Mouse (Mus musculus) 3T3-L1 (cell line): ENCODE data around the gene Tln2.
"Not testable (repeated sequence)": the region's sequence is repeated elsewhere in the genome, so short reads cannot be mapped to it uniquely, and the experiment has no call there.

Experiments
- DNase-seq: peaks from one replicate; pipeline ENCODE4 v3.0.0-alpha.2; 2015; ENCODE audit warnings: low read depth, low spot score

The Tln2 gene

DNA sequence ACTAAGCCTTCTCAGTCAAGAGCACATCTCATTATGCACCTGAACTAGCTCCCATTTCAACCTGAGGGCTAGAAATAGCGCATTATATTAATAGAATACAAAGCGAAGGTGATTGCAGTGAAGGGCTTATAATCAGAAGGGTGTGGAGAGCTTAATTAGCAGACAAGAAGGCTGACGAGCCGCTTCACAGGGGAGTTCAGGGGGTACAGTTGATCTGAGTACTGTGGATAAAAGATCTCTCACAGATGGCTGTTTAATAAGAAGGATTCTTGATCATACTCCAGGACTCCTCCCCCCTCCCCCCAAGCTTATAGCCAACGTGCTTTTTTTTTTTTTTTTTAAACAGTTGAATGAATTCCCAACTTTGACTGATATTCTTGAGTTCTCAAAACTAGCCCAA is 198.0 kb downstream of the Tln2 start:
- DNase-seq, result no peak

DNA sequence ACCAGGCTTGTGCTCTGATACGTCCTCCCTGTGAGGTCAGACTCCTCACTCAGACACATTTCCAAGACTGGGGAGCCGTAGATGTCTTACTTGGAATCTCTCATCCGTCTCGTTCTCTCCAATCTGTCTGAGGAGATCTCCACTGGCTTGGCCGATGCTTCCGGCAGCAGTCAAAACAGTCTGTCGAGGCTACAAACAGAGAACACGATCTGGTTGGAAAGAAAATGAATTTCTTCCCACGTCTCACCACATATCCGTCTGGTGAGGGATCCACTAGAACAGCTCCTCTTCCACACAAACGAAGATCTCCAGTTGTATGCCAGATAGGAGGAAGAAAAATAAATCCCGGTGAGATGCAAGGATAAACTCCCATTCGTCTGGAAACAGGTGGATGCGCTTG is 205.1 kb downstream of the Tln2 start:
- DNase-seq, result no peak

DNA sequence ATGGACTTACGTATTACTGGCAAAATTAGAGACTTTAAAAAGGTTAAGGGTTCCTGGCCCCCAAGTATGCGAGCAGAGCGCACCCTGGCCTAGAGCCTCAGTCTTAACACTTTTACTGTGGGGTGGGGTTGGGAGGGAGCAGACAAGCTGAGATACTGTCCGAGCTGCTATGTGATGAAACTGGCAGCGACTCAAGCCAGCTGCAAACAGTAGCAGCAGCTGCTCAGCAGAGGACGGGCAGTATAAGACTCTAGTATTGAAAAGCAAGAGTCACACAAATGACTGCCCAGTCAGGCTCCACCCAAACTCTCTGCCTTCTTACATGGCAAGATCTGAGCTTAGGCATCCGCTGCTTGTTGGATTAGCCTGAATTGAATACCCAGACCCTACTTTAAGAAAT is 206.1 kb downstream of the Tln2 start:
- DNase-seq, result no peak

DNA sequence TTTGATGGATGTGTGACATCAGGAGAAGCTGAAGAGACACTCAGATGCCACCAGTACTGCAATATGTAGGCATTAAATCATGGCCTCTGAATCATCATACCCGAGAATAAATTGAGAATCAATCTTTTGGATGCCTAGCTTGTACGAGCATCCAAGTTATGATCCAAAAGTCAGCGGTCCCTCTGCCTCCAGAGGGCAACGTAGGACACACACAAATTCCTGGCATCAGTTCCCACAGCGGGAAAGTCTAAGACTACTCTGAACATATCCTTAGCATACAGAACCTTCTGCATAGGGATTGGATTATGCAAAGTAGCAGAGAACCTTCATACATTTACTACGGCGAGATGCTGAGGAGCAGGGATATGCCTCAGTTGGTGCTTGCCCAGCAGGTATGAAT is 210.5 kb downstream of the Tln2 start:
- DNase-seq, result peak; percentile 29

DNA sequence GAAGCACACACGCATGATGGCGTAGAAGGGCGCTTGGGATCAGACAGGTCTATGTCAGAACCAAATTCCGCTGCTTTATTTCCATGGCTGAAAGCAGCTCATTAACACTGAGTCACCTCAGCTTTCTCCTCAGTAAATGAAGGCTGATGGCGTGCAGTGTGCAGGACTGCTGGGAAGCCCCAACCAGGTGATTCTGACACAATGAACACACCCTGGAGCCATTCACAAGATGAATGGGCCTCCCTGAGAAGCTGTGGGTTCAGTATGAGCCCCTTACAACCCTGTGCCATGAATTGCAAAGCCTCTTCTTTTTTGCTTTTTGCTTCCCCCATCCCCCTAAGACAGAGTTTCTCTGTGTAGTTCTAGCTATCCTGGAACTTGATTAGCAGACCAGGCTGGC is 212.3 kb downstream of the Tln2 start:
- no peak for DNase-seq

DNA sequence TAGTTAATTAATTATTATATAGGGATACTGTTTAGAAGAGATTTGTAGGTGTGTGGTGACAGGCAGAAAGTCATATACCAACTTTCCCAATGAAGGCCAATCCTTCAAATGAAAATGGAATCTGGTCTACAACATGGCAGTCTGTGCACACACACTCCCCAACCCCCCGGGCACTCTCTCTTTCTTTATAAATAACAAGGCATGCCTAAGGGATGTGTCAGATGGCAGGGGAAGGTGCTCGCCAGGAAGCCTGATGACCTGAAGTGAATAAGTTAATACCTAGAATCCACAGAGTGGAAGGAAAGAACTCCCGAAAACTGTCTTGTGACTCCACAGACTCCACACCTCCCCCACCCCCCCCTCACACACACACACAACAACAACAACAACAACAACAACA is 228.2 kb downstream of the Tln2 start:
- peak; percentile 61 for DNase-seq

DNA sequence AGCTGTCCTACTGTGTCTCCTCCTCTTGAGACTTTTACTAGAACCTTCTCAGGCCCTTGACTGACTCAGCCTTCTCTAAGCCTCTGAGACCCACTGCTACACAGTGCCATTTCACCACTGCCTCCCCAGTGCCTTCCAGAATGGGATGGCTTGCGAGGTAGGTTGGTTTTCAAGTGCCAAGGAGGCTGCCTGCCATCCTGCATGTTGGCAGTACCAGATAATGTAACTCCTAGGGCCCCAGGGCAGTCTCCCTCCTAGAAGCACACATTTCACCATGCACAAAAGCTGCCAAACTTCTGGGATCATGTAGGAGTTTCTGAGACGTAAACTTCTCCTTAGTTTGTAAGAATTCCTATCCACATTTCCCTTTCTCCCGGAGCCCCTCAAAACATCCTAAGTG is 231.1 kb downstream of the Tln2 start:
- DNase-seq, result no peak

DNA sequence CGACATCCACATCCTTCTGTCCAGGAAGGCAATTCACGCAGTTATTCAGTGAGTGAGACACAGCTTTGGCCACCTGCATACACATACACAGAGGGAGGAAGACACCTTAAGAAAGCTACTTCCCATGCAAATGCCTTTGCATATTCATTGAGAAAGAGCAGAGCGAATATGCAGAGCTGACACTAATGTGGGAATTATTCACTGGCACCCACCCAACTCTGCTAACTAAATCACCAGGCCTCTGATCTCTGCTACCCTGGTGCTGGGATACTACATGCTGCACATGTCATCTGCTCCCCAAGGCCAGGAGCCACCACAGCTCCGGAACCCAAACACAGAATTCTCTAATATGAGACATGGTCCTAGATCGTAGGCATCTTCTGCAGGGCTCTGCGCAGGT is 237.6 kb downstream of the Tln2 start:
- no peak for DNase-seq

DNA sequence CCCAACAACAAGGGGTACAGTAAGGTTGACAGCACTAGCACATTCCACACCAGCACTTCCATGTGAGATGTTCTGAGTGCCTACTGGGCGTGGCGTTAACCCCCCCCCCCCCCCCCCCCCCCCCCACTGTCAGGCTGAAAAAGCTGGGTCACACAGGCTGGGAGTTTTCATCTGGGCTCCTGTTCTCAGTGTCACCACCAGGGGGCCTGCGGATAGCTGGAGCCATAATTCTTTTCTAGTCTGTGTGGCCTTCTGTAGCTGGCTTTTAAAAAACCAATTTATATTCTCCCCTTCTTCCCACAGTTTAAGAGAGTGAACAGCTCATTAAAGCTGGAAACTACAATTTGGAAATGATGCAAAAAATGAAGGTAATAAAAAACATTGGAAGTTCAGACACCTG is 244.1 kb downstream of the Tln2 start:
- DNase-seq, result peak; percentile 79

DNA sequence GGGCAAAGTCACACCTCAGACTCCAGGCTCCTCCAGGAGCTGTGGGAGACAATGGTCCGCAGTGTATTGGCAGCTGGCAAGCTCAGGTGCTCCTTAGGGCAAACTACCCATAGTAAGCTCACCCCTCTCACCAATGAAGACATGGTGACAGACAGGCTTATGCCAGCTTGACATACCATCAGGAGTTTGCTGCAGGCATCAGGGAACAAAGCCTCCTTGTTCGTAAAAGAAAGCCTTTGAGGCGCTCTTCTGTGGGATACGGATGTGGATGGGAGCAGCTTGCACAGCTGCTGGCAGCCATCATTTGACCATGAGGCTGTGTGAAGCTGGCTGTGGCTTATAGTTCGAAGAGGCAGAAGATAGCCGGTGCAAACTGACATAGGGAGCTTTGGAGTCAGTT is 254.5 kb downstream of the Tln2 start:
- no peak for DNase-seq

DNA sequence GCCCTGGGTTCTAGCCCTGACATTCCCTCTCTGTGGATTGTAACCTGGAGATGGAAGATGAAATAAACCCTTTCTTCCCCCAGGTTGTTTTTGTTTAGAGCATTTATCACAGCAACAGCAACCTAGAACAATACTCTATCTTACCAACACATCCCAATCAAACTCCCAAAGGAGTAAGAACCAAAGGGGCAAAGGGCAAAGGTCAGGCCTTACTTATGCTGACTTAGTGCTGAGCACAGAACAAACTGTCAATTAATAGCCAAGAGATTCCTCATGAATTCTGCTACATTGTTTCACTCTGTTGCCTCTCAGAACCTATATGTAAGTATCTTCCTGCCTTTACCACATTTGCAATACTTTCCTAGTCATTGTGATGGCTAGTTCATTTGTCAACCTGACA is 255.5 kb downstream of the Tln2 start:
- no peak for DNase-seq

DNA sequence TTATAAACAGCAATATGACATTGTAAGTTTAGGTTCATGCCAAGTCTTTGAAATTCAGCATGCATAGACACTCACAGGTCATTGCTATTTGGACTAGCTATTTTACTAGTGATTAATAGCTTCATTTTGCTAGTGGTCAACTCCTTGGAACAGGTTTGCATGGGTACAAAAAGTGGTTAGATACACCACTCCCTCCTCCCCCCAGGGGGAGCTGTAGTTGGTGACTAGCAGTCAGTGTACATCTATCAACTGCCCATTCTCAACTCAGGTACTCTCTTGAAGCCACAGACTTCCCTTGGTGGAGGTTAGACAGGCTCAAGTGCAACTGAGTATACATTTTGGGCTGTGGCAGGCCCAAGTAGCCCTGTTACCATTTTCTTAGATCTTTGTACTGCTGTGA is 256.5 kb downstream of the Tln2 start:
- no peak for DNase-seq

DNA sequence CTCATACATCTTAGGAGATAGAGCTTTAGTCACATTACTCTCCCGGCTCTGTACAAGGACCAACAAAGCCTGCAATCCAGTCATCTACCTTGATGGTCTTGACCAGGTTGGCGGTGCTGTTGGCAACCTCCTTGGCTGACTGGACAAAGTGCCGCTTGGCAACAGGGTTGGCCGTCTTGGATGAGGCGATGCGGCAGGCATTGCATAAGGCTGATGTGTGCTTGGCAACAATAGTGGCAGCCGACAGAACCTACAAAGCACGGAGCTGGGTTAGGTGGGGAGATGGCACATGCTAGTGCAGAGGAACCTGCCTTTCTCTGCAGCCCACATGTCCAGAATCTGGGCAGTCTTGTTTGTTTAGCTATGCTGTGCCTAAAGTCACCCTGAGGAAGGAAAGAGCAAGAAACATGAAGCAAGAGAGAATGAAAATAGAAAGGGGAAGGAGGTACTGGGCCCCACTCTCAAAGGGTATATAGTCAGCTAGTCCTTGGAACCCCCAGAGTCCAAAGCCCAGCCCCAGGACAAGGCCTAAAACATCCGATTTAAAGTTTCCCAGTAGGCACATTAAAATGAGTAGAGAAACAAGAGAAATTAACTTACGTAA is 257.0 kb downstream of the Tln2 start:
- no peak for DNase-seq

DNA sequence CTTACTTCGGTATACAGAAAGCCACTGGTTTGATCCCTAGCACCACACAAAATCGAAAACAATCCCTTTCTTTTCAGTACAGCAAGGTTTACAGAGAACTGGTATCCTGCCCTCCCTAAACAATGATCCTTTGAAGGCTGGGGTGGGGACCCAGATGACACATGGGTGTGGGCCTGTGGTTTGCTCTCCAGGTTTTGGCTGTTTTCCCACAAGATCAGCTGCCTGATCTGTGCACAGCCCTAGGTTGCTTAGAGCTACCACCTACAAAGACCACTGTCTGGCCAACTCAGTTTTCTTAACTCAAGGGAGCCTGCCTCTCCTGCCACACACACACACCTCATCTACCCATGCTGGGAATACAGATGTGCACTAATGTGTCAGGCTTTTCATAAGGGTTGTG is 257.9 kb downstream of the Tln2 start:
- peak; percentile 25 for DNase-seq

DNA sequence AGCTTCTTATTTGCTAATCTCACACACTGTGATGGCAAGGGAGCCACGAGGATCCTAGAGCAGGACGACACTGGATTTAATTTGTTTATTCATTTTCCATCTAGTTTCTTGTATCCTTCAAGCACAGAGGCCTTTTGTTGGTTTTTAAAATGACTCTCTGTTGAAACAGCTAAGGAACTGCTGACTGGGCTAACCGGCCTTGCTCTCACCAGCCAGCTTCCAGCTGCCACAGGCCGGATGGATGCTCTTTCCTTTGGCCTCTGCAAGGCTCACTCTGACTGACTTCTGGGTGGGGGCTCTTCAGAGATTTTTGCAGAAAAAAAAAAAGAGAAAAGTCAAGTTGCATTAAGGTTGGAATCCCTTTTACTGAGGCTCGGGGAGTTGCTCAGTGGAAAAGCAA is 258.7 kb downstream of the Tln2 start:
- DNase-seq, result no peak

DNA sequence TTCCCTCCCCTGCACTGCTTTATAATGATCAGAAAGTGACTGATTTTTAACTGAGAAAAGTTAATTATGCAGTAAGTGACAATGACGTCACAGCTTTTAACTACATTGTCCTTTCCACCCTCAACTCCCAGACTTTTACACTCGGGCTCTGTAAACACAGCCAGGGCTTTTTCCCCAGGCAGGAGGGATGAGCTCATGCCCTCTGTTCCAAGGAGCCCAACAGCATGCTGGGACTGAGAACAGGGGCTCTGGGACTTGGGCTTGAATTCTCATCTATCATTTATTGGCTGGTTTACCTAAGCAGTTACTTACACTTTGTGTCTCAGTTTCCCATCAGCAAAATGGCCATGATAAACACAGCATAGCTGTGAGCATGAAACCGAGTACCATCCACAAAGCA is 259.2 kb downstream of the Tln2 start:
- DNase-seq, result no peak

DNA sequence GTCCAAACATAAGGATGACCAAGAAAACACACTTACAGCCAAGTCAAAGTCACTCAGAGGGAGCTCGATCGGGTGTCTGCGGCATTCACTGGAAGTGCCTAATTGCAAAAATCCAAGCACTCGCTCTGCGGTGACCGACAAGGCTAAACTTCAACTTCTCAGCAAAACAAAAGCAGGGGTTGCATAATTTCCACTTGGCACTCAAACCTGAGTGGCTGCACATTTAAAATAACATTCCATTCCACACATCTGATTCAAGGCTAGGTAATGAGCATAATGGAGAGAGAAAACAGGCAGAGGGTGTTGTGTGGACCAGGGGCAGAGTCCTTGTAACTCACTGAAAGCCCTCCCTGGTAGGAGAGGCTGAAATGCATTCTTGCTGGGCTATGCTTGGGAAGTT is 260.3 kb downstream of the Tln2 start:
- no peak for DNase-seq

DNA sequence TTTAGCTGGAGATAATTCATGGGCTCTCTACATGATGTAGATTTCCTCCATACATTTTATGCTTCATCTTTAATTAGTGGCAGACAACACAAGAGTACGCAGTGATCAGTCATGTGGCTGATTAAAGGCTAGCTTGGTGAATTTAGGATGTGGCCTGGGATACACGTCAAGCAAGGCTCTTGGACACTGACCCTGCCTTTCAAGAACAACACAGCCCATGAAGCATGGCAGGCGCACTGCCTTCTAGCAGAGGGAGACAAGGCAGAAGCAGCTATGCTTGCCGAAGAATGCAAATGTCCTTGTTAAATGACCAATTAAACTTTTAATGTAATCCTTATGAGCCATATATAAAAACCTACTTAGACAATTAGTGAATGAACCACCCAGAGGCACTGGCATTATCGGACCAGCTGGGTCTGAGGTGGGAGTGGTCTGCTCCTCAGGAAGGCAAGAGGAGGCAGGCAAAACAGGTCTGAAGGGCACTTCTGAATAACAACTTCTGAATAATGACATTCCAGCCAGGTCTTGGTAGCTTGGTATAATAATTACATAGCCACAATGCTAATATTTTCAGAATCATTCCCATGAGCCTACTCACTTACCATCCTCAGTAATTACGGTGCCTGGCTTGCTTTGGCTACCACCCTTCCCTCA is 262.1 kb downstream of the Tln2 start:
- no peak for DNase-seq

DNA sequence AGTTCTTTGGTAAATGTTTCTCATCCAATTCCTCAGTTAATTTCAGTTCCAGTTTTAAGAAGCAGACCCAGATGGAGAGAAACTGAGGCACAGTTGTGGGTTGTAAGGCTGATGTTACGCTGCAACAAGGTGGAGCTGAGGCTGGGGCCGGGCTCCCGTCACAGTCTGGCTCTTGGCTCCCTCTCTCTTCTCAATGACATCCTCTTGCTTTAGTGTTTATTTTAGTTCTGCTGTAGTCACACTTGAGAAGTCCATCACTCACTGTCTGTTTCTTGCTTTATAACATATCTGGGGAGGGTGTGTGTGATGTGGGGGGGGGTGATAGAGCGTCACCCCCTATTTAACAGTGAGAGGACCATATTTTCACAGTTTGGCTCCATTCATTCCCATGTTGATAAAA is 272.0 kb downstream of the Tln2 start:
- DNase-seq, result no peak

DNA sequence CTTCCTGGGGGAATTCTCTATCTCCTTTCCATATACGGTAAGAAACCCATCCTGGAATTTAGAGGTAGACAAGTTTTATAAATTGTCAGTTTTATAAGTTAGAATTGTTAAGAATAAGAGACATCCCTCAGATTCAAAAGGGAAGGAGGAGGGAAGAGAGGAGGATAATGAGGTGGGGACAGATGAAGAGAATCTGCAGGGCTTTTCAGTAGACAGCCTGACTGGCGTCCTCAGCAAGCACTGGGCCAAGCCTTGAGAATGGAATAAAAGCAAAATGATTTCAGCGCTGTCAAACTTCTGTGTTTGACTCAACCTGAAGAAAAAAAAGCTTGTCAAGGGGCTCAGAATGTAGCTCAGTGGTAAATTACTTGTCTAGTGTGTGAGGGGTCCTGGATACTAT is 272.7 kb downstream of the Tln2 start:
- DNase-seq, result no peak

DNA sequence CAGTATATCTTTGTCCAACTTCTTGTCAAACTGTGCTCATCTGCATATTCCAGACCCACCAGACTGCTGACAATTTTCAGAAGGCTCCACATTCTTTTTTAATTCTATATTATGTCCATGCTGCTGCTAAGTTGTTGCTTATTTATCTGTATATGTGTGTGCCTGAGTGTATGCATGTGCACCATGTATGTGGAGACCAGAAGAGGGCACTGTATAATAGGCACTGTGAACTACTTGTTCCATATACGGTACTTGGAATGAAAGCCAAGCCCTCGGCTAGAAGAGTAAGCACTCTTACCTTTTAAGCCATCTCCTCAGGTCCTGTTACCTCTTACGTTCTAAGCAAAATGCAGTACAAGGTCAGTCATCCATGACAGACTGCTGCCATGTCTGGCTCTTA is 274.0 kb downstream of the Tln2 start:
- DNase-seq, result no peak

DNA sequence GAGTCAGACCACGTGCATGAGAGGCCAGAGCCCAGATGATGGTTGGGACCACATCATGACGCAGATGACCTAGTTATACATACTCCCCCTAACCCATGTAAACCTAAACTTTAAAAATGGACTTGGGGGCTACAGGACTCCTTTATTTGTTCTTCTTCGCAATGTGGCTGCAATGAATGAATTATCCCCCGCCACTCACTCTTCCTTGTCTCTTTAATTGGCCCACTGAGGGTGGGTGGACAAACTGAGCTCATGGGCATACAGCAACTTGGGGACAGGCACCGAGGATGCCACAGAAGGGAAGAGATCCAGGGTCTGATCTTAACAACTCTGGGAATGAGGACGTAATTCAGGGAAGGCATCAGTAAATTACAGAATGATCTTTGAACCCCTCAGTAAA is 277.7 kb downstream of the Tln2 start:
- DNase-seq, result no peak

DNA sequence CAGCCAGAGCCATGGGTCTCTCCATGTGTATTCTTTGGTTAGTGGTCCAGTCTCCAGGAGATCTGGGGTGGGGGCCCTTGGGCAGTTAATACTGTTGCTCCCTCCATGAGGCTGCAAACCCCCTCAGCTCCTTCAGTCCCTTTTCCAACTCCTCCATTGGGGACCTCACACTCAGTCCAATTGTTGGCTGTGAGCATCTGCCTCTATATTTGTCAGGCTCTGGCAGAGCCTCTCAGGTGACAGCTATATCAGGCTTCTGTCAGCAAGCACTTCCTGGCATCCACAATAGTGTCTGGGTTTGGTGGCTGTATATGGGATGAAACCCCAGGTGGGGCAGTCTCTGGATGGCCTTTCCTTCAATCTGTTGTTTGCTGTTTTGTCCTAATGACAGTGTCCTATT is 279.2 kb downstream of the Tln2 start:
- DNase-seq, result not testable (repeated sequence)

DNA sequence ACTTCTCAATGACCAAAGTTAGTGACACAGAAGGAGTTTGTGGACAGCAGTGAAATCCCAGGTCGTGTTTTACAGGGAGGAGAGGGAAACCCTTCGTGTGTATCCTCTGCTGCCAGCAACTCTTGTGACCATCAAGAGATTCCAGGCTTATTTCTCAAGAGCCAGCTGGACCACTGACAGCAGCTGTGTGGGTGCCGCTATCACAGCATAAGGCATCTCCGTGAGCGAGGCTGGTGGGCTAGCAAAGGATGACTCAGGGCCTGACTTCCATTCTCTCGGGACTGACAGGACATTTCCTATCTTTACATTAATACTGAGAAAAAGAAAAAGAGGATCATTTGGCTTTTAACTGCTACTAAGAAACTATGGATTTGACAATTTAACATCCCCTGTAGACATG is 283.1 kb downstream of the Tln2 start:
- no peak for DNase-seq
